Mouse (Mus musculus) kidney, postnatal 0 days (tissue): ENCODE measurements around the gene Miga2. TPM values are rescaled to one million over a fixed set of nuclear protein-coding genes. Genes with fewer than 3 reads are reported as not detected.
A peak's percentile ranks its signal among the peaks of the same experiment; 100 is the strongest.

Experiments
- ATAC-seq: fragments of 200-750 bp; cut with Nextera tagmentation; replicated peaks from 2 replicates; pipeline ENCODE4 v1.8.0; 2017; ENCODE audit warnings: low read depth, moderate number of reproducible peaks, moderate TSS enrichment, moderate library complexity; ENCODE audit not compliant: low FRiP score
- DNase-seq: peaks from one replicate; pipeline ENCODE4 v3.0.0-alpha.2; 2016; ENCODE audit warnings: low spot score
- H3K27ac ChIP-seq: fragments of 300-500 bp; sonication (generic); 2 replicates; pipeline ENCODE4 v1.5.1; 2014; ENCODE audit warnings: mild to moderate bottlenecking
- H3K27me3 ChIP-seq: fragments of 300-500 bp; sonication (generic); 2 replicates; pipeline ENCODE4 v1.6.1; 2014; ENCODE audit warnings: low read length, mixed read lengths; ENCODE audit not compliant: insufficient read depth
- H3K36me3 ChIP-seq: fragments of 300-500 bp; sonication (generic); 2 replicates; pipeline ENCODE4 v1.6.1; 2014; ENCODE audit warnings: low read length, mixed read lengths; ENCODE audit not compliant: insufficient read depth
- H3K4me1 ChIP-seq: fragments of 300-500 bp; sonication (generic); replicated peaks from 2 replicates; pipeline ENCODE4 v1.6.1; 2014; ENCODE audit warnings: antibody characterized with exemption, low read length, mixed read lengths; ENCODE audit not compliant: insufficient read depth
- H3K4me2 ChIP-seq: fragments of 300-500 bp; sonication (generic); 2 replicates; pipeline ENCODE4 v1.6.1; 2014; ENCODE audit warnings: mild to moderate bottlenecking, low read length, moderate library complexity, mixed read lengths
- H3K4me3 ChIP-seq: fragments of 300-500 bp; sonication (generic); replicated peaks from 2 replicates; pipeline ENCODE4 v1.5.1; 2014; ENCODE audit warnings: low read depth, low read length
- H3K9ac ChIP-seq: fragments of 300-500 bp; sonication (generic); 2 replicates; pipeline ENCODE4 v1.6.1; 2014; ENCODE audit warnings: low read depth, low read length
- H3K9me3 ChIP-seq: fragments of 300-500 bp; sonication (generic); replicated peaks from 2 replicates; pipeline ENCODE4 v1.6.1; 2016; ENCODE audit warnings: low read length, inconsistent platforms, mixed read lengths
- CTCF ChIP-seq: IDR thresholded peaks from 2 replicates; pipeline ENCODE4 v1.5.1; 2016; ENCODE audit warnings: antibody characterized with exemption, low read depth, mild to moderate bottlenecking, moderate library complexity
- WGBS: fragments of 180-500 bp; shearing (Covaris S2); extraction: QIAGEN DNeasy Blood & Tissue Kit; methylation state at CpG from one replicate; pipeline ENCODE4 v1.1.7; 2014; 5-methylcytosine and 5-hydroxymethylcytosine counted together
- polyA plus RNA-seq: library from polyadenylated mRNA; unstranded; fragments of >200 nt; fragmentation: Nextera tagmentation; extraction: Ambion mirVana; gene quantifications from 2 replicates; pipeline ENCODE4 v1.2.1, GENCODE M21; 2015

The Miga2 gene
- polyA plus RNA-seq, 1 experiment from 2014 or later = 22.2 TPM

DNA sequence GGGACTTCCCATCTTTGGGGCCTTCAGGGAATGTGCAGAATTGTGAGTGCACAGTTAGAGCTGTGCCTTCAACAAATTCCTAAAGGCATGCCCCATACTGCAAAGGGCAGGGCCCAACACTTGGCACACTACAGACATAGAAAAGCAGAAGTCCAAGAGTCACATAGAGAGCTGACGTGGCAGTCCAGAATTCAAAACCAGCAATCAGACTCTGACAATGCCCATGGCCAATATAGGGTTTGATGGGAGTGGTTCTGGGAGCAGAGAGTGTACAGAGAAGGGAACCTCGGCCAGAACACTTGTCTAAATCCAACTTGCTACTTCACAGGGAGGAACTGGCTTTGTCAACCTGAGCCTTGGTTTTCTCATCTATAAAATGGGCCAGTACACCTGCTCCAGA is 43.2 kb downstream of the Miga2 start:
- no peak overlapping the region for H3K4me2 ChIP-seq
- H3K4me1 ChIP-seq = no peaks in the 10 kb centered on the region
- whole genome bisulfite sequencing = 85% methylated on average over 2 of the region's 2 CpGs
- no peak overlapping the region for H3K27ac ChIP-seq
- no peak overlapping the region for H3K9ac ChIP-seq
- H3K9me3 ChIP-seq = no peaks in the 10 kb centered on the region
- H3K27me3 ChIP-seq = no peaks in the 10 kb centered on the region
- no peak for TF ChIP-seq CTCF
- DNase-seq (no peak), ATAC-seq (no peak)
- peaks cover 54% of the 10 kb centered on the region for H3K36me3 ChIP-seq
- H3K4me3 ChIP-seq = no peak overlapping the region

DNA sequence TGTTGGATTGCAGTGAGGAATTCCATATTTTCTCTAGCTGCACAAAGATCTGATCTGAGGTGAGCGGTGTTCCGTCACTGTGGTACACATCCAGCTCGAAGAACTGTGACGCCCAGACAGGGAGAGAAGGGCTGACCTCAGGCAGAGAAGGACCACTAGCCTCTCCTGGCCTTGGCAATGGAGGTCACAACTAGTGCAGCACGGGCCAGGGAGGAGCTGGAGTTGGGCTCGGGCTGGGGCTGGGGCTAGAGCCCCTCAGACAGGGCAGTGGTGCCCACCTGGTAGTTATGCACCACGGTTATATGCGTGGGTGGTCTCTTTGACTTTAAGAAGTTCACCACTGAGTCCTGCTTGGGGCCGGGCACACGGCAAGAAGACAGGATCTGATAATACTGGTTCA is 43.7 kb downstream of the Miga2 start:
- H3K27ac ChIP-seq = no peak overlapping the region
- H3K9me3 ChIP-seq = no peaks in the 10 kb centered on the region
- no peaks in the 10 kb centered on the region for H3K27me3 ChIP-seq
- DNase-seq (no peak), ATAC-seq (no peak)
- WGBS = 90% methylated on average over 10 of the region's 10 CpGs
- H3K36me3 ChIP-seq = peaks cover 50% of the 10 kb centered on the region
- H3K4me3 ChIP-seq = no peak overlapping the region
- no peak overlapping the region for H3K9ac ChIP-seq
- H3K4me1 ChIP-seq = no peaks in the 10 kb centered on the region
- no peak for TF ChIP-seq CTCF
- H3K4me2 ChIP-seq = no peak overlapping the region

DNA sequence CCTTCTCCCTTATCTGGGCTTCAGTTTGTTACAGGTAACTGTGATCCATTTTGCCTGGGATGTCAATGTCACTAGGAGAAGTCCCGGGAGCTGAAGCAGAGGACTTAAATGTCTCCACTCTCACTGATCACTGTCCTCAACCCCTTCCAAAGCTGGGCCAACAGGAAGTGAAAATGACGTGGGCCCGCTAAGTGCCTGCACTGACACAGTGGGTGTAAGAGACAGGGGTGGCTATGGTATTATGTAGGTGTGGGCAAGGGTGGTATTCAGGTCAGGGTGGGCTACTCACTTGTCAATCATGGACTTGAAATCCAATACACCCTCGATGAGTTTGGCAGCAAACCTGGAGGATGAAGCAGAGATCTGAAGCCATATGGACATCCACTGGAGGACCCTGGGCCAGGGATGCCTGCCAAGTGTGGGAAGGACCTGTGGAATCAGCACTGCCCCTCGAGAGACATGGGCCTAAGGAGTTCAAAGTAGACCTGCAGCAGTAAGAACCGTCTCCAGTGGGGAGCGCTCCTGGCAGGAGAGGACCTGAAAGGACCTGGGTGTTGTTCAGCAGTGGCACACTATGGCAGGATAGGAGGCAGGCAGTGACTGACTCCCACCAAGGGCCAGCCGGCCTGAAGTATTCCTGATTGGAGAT is 44.5 kb downstream of the Miga2 start:
- no peaks in the 10 kb centered on the region for H3K27me3 ChIP-seq
- TF ChIP-seq CTCF = no peak

DNA sequence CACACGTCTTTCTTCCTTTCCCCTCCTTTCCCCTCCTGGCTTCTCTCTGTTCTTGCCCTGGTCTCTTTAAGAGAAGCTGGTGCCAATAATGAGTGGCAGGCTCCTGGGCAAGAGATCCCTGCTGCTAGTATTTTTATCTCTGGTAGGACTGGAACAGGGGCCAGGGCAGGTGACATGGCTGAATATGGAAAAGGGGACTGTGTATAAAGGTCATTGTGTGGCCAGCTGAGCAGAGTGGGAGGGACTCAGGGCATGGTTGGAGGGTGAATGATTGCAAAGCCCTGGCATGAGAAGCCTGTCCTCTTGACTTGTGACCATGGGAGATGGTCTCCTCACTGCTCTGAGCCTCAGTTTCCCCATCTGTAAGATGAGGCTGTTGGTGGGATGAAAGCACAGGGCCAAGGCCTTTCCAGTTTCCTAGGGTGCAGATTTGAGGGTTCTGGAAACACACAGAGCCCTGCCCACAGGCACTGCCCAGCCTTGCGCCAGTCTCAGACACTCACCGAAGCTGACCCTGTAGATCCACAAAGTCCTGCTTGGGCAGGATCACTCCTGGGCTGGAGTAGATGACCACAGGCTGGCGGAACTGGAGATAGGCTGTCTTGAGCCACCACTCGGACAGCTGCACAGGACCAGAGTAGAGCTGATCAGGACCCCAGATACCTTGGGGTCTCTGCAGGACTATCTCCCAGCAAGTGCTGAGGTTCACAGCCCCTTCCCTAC is 45.6 kb downstream of the Miga2 start:
- Histone ChIP-seq H3K4me2 (no peak overlapping the region), H3K27ac (no peak overlapping the region), H3K4me1 (peaks cover 5% of the 10 kb centered on the region; the same call in 1 of the 2 replicates), H3K4me3 (no peak overlapping the region), H3K36me3 (peaks cover 39% of the 10 kb centered on the region), H3K9me3 (no peaks in the 10 kb centered on the region), H3K27me3 (no peaks in the 10 kb centered on the region), H3K9ac (no peak overlapping the region)
- ATAC-seq = peak; percentile 59; the same call in 1 of the 2 replicates
- DNase-seq = no peak
- no peak for TF ChIP-seq CTCF
- 93% methylated on average over 5 of the region's 5 CpGs for WGBS

More for the DNA sequence above, 44.5 kb downstream of the Miga2 start:
- 82% methylated on average over 8 of the region's 8 CpGs for WGBS
- no peak overlapping the region for H3K9ac ChIP-seq
- H3K27ac ChIP-seq = no peak overlapping the region
- no peak overlapping the region for H3K4me2 ChIP-seq
- no peaks in the 10 kb centered on the region for H3K9me3 ChIP-seq
- DNase-seq = no peak
- no peak for ATAC-seq
- peaks cover 44% of the 10 kb centered on the region for H3K36me3 ChIP-seq
- no peak overlapping the region for H3K4me3 ChIP-seq
- no peaks in the 10 kb centered on the region for H3K4me1 ChIP-seq

DNA sequence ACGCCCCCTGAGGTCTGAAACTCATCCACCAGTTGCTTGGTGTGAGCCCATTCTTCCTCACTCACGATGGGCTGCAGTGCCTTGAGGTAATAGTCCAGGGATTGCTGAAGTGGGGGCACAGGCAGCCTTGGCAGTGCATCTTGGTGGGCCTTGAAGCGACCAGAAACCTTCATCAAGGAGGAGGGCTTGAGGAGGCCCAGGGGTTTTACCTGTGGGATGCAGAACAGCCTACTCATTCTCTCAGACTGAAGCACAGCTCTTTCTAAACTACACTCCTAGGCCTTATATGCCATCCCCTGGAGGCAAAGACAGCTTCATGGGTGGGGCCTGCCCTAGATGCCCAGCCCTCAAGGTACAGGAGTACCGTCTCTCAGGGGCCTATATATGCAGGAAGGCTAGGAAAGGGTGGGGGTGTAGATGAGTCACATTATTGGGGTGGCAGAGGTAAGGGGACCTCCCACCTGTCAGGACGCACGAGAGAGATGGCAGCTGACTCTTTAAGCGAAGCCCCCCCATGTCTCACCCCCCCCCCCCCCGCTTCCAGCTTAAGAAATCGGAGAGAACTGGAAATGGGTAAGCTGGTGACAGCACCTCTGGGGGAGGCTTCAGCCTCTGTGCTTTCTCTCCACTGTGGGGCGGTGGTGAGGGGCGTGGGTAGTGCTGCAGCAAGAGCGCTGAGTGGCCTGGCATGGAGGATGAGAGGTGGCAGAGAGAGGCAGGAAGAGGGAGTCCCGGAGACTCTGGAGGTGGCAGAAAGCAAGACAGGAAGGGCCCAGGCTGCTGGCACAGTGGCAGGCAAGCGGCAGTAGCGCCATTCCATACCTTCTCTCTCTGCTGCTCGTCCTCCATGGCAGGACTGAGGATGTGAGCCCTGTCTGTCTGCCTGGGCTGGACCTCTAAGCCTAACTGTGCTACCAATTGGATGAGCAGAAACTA is 49.3 kb downstream of the Miga2 start:
- 0 out of 2 replicates have a peak overlapping the region, but pooled peaks have one; percentile 77 for H3K4me2 ChIP-seq
- no peak overlapping the region for H3K9ac ChIP-seq
- H3K36me3 ChIP-seq = peaks cover 14% of the 10 kb centered on the region
- ATAC-seq = no peak
- no peak overlapping the region for H3K4me3 ChIP-seq
- peak; percentile 17; the same call in 1 of the 2 replicates for TF ChIP-seq CTCF
- peaks cover 16% of the 10 kb centered on the region; the same call in 1 of the 2 replicates for H3K4me1 ChIP-seq
- H3K9me3 ChIP-seq = no peaks in the 10 kb centered on the region
- H3K27me3 ChIP-seq = no peaks in the 10 kb centered on the region
- DNase-seq = no peak
- WGBS = 77% methylated on average over 16 of the region's 16 CpGs
- no peak overlapping the region for H3K27ac ChIP-seq

DNA sequence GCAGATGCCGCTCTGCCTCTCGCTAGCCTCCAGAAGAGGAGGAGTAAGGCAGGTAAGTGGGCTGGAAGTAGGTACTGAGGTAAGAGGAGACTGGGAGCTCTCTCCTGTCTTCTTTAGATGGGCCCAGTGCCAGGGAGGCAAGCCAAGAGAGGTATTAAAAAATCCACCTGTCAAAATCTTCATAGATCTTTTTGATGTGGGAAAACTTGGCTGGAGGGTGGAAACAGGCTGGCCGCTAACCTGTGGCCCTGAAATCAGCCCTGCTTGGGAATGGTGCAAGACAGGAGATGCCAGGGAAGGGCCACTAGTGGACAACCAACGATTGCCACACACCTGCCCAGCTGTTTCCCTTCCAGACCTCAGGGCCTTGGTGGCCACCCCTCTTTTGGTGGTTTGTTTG is 50.1 kb downstream of the Miga2 start:
- ATAC-seq (no peak), DNase-seq (no peak)
- peaks cover 24% of the 10 kb centered on the region for H3K4me1 ChIP-seq
- no peak overlapping the region for H3K9ac ChIP-seq
- no peak for TF ChIP-seq CTCF
- no peaks in the 10 kb centered on the region for H3K27me3 ChIP-seq
- 0 out of 2 replicates have a peak overlapping the region, but pooled peaks have one; percentile 77 for H3K4me2 ChIP-seq
- no peak overlapping the region for H3K27ac ChIP-seq
- 86% methylated on average over 4 of the region's 4 CpGs for WGBS
- no peaks in the 10 kb centered on the region for H3K9me3 ChIP-seq
- peaks cover 9% of the 10 kb centered on the region; the same call in 1 of the 2 replicates for H3K36me3 ChIP-seq
- H3K4me3 ChIP-seq = no peak overlapping the region
